Mouse (Mus musculus): ENCODE measurements around the gene Gm20388.

Gm20388 gene

GRCm38 (mm10) chr8:120671775-120672174 is 761.1 kb downstream of the Gm20388 start:
- in situ Hi-C loops (cut with MboI): no loop called here

GRCm38 (mm10) chr8:120672626-120673229 is 762.1 kb downstream of the Gm20388 start:
- in situ Hi-C loops (cut with MboI): no loop called here

DNA sequence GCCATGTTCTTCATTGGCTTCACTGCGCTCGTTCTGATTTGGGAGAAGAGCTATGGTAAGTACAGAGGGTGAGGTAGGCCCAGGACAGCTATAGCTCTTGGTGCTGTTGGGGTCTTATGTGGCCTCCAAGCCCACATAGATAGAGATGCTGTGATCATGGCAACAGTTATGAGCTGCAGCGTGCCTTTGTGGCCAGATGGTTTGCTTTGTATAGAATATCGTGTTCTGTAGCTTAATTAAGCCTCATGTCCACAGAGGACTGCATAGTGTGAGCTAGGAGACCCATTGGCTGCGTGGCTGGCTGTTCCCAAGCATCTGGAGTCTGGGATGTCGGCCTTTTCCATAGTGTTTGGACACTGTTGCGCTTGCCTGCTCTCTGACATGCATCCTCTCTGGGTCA is 762.7 kb downstream of the Gm20388 start:
- in situ Hi-C loops (cut with MboI): no loop called here

DNA sequence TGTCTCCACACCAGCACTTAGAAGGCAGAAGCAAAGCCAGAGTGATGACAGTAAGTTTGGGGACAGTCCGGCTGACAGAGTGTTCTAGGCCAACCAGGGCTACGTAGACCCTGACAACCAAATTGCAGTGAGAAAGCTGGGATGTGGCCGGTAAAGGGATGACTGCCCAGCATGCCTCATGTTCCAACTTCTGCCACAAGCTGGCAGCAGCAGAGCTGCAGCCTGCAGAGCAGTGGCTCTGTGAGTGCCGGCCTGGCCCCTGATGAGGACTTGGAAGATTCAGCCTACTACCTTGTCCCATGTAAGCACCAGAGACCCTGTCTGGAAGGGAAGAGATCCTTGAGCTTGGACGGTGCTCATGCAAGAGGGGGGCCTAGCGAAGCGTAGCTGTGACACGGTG is 765.1 kb downstream of the Gm20388 start:
- in situ Hi-C loops (cut with MboI): no loop called here

GRCm38 (mm10) chr8:120678447-120678846 is 767.8 kb downstream of the Gm20388 start:
- in situ Hi-C loops (cut with MboI): no loop called here

DNA sequence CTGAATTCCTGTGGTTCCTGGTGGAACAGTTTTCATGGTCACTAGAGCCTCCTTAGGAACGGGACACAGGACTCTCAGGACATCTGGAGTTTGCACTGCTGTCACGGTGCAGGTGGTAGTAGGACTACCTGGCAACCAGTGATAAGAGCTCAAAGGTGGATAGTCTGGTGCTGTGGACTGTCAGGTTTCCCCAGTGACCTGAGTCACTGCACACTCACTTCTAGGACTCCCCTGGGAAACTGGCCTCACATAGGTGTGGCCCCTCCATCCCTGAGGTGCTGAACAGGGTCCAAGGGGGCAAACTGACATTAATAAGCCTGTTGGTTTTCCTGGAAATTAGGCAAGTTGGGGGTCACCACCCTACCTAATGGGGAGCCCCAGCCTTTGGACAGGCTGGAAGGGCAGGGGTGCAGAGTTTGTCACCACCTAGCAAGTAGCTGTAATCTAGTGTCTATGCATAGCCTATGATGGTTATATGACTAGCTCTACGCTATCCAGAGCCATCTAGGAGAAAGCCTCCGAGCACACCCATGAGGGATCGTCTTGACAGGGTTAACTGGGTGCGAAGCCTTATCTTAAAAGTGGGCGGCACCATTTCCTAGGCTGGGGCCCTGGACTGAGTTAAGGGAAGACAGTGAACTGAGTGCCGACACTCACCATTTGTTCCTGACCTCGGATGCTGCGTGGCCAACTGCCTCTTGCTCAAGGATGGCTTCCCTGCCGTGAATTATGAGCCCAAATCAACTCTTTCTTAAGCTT is 769.2 kb downstream of the Gm20388 start:
- in situ Hi-C loops (cut with MboI): loop anchor here (5.0 kb wide), 1 partner anchor 112 kb away; no protein-coding TSS in a partner anchor

DNA sequence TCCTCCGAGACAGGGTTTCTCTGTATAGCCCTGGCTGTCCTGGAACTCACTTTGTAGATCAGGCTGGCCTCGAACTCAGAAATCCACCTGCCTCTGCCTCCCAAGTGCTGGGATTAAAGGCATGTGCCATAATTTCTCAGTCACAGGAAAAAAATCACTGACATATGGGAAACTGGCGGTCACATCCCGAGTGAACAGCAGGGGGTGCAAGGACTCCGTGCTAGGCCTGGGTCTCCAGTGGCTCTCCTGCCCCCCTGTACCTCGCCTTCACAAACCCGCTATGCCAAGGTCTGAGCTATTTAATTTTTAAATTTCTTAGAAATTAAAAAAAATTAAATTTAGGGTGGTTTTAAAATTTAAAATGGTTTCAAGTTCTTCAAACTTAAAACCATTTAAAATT is 769.8 kb downstream of the Gm20388 start:
- in situ Hi-C loops (cut with MboI): loop anchor here (5.0 kb wide), 1 partner anchor 112 kb away; no protein-coding TSS in a partner anchor

GRCm38 (mm10) chr8:120681113-120681512 is 770.5 kb downstream of the Gm20388 start:
- in situ Hi-C loops (cut with MboI): loop anchor here (5.0 kb wide), 1 partner anchor 111 kb away; no protein-coding TSS in a partner anchor

- in situ Hi-C loops (cut with MboI): loop anchor here (5.0 kb wide), 1 partner anchor 109 kb away; no protein-coding TSS in a partner anchor
Observed at GRCm38 (mm10) chr8:120683602-120684001, 773.0 kb downstream of the Gm20388 start.

DNA sequence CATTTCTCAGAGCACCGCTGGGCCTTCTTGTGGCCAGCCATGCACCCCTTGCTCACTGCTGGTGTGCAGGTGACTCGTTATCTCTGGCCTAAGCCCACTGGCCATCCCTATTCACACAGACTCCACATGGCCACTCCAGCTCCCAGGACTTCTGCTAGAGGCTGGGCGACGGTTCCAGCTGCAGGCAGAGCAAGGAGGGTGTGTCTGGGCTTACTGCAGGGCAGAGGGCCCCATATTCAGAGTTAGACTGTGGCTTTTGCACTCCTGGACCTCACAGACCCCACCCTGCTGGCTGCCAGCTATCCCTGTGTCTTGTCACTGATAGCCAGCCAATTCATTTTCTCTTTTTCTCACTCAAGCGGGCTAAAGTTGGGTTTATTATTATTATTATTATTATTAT is 773.4 kb downstream of the Gm20388 start:
- in situ Hi-C loops (cut with MboI): loop anchor here (5.0 kb wide), 1 partner anchor 108 kb away; no protein-coding TSS in a partner anchor

DNA sequence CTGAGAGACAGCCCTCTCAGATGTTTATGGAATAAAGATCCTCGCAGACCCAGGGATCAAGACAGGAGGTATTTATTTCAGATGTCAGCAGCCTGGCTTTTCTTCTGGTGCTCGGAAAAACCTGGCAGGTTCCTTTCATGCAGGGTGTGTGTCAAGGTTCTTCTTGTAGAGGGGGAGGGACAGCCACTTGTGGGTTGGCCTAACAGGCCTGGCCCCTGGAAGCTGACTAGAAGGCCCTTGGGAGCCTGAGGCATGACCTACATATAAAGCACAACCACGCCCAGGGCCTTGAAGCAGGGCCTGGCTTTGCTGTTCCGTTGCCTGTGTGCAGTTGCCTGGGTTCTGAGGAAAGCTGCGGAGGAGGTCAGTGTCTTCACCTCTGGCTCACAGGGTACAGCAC is 774.5 kb downstream of the Gm20388 start:
- in situ Hi-C loops (cut with MboI): no loop called here

GRCm38 (mm10) chr8:120685591-120685990 is 775.0 kb downstream of the Gm20388 start:
- in situ Hi-C loops (cut with MboI): no loop called here

DNA sequence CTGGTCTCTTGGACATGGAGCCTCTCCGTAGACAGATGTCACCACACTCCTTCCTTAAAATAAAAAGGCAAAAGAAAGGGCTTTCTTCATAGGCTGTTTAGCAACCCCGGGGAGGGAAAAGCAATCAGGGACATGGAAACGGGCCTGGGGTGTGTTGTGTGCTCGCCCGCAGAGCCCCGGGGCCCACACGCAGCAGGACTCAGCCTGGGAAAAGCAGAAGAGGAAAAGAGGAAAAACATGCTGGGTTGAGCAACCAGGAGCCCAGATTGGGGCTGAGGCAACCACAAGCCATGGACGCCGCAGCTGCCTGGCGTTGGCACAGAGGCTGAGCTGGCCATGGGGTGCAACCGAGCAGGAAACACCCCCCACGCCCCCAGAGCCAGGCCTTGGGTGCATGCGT is 775.4 kb downstream of the Gm20388 start:
- in situ Hi-C loops (cut with MboI): no loop called here

DNA sequence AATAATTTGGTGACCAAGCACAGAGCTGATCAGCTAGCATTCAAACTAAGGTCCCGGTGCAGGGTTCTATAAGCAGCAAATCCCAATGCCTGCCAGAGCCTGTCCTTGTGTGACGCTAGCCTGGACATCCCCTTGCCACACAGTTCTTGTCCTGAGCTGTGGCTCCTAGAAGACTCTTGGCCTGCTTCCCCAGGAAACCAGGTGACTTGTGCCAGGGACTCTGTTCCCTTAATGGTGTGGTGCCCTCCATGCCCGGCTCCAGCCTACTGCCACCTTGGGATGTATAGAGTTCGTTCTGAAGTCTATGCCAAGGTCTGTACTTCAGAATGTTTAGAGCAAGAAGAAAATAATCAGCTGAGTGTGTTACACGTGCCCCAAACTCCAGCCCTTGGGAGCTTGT is 775.9 kb downstream of the Gm20388 start:
- in situ Hi-C loops (cut with MboI): no loop called here

GRCm38 (mm10) chr8:120687786-120688185 is 777.1 kb downstream of the Gm20388 start:
- in situ Hi-C loops (cut with MboI): no loop called here

GRCm38 (mm10) chr8:120688511-120688910 is 777.9 kb downstream of the Gm20388 start:
- in situ Hi-C loops (cut with MboI): no loop called here

DNA sequence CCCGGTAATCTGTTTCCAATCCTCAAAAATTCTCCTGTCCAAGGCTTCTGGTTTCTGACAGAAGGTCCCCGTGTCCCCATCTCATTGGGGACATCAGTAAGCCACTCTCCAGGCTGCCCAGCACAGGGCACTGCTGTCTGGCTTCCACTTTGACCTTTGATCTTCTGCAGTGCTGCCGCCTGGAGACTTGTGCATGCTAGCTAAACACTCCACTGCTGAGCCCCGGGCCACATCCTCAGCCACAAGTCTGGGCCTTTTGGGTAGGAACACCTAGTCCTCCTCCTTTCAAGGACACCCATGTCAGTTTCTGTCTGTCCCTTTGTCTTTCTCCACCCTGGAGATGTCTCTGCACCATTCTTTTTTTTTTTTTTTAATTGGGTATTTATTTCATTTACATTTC is 782.3 kb downstream of the Gm20388 start:
- in situ Hi-C loops (cut with MboI): no loop called here

- in situ Hi-C loops (cut with MboI): no loop called here
Observed at GRCm38 (mm10) chr8:120693861-120694493, 783.3 kb downstream of the Gm20388 start.

DNA sequence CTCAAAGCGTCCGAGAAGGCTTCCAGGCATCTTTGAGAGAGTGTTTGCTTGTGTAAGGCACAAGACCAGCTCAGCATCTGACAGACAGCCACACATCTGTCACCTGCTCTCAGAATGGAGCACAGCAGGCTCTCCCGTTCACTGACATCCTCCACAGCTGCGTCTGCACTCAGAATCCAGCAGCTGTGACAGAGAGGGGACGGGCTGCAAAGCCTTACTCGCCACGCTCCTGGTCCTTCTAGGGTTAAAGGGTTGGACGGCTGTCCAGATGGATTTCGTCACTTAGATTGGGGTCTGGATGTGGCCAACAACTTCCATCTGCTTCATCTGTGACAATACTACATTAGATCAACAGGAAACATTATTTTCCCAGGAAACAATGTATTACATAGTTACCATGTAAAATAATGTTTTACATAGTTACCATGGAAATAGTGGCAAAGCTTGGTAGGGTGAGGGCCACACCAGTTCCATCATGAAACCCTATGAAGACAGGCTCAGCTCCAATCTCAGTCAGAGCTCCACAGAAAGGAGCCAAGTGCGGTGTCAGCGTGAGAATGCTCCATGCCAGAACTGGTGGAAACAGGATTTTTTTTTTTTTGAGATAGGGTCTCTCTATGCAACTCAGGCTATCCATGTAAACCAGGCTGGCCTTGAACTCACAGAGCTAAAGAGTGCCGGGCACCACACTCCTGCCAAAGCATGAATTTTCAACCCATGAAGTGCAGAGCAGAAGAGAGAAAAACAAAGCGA is 785.9 kb downstream of the Gm20388 start:
- in situ Hi-C loops (cut with MboI): no loop called here

- in situ Hi-C loops (cut with MboI): no loop called here
Observed at GRCm38 (mm10) chr8:120697154-120697978, 786.7 kb downstream of the Gm20388 start.

- in situ Hi-C loops (cut with MboI): no loop called here
Observed at GRCm38 (mm10) chr8:120697979-120698272, 787.3 kb downstream of the Gm20388 start.
